Mouse (Mus musculus): ENCODE measurements around the gene Gp1bb. TPM values are rescaled to one million over a fixed set of nuclear protein-coding genes. Genes with fewer than 3 reads are reported as not detected.

The Gp1bb gene
- polyA plus RNA-seq, 2 experiments, result 15.0 to 23.6 TPM

- no peak overlapping the region for H3K4me3 ChIP-seq (ENCODE audit: insufficient read depth in 1 of 2, low read depth in 2 of 2, low read length in 2 of 2)
- 36% methylated on average over 2 of the region's 2 CpGs for WGBS (ENCODE audit: insufficient replicate concordance)
- H3K4me2 ChIP-seq (ENCODE audit: low read depth), result no peak overlapping the region
- no peaks in the 10 kb centered on the region for H3K9me3 ChIP-seq (ENCODE audit: control insufficient read depth, low read length)
- no peaks in the 10 kb centered on the region for H3K4me1 ChIP-seq (replicated peaks; ENCODE audit: control insufficient read depth in 2 of 2, insufficient read depth in 2 of 2, low read length in 1 of 2)
- no peak overlapping the region for H3K9ac ChIP-seq (replicated peaks)
- TF ChIP-seq EP300 (IDR thresholded peaks at IDR 0.05; ENCODE audit: low read depth) (no peak), CTCF (IDR thresholded peaks at IDR 0.05; ENCODE audit: low read depth) (no peak)
- no peak for ATAC-seq (ENCODE audit: insufficient read depth)
- DNase-seq (ENCODE audit: low read depth in 3 of 3, low spot score in 3 of 3), result no peak
- H3K27ac ChIP-seq, result no peak overlapping the region
- H3K36me3 ChIP-seq (replicated peaks; ENCODE audit: control insufficient read depth, insufficient read depth, low read depth), result no peaks in the 10 kb centered on the region
- peaks cover 39% of the 10 kb centered on the region for H3K27me3 ChIP-seq (ENCODE audit: control insufficient read depth, insufficient read depth, low read length)
These were observed 28.3 kb downstream of the Gp1bb start for GRCm38 (mm10) chr16:18593930-18594329.

DNA sequence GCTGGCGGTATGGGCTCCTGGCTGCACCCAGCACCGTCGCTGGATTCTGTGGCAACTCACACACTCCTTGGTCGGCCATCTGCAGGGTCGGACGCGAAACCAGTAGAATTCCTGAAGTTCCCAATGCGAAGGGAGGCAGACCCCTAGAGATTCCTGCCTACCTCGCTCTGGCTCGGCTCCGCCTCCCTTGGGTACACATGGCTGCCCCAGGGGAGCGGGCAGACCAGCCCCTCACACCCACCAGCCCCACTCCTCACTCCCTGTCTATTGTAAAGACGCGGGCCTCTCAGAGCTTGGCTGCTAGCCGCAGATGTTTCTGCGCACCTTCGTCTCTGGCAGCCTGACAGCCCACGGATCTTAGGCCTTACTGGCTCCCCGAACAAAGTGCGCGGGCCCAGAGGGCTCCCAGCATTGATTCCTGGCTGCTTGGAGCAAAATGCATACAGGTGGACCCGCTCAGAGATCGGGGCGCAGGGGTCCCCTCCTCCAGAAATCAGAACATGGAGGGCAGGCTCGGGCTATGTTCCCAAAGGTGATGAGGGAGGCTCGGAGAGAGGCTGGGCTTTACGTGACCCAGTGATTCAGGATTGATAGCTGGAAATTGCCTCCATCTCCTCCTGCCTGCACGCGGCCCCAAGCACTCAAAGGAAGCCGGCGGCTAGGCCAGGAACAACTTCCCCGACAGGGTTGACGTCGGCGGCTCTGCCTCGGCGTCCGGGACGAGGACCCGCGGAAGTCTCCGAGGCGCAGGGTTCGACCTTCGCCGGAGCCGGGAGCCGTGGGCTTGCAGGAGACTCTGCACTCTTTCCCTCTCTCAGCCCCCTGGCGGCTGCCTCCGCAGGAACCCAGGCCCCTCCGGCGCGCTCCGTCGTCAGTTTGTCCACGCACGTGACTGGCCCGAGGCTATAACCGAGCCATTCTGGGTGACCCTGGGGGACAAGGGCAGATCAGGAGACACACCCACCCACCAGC lies 30.9 kb downstream of the Gp1bb start:
- no peak overlapping the region for H3K4me3 ChIP-seq (ENCODE audit: insufficient read depth in 1 of 2, low read depth in 2 of 2, low read length in 2 of 2)
- no peaks in the 10 kb centered on the region for H3K4me1 ChIP-seq (replicated peaks; ENCODE audit: control insufficient read depth in 2 of 2, insufficient read depth in 2 of 2, low read length in 1 of 2)
- no peak for DNase-seq (ENCODE audit: low read depth in 3 of 3, low spot score in 3 of 3)
- 3% methylated on average over 59 of the region's 59 CpGs for WGBS (ENCODE audit: insufficient replicate concordance)
- no peak overlapping the region for H3K4me2 ChIP-seq (ENCODE audit: low read depth)
- no peak overlapping the region for H3K9ac ChIP-seq (replicated peaks)
- H3K9me3 ChIP-seq (ENCODE audit: control insufficient read depth, low read length), result no peaks in the 10 kb centered on the region
- TF ChIP-seq EP300 (IDR thresholded peaks at IDR 0.05; ENCODE audit: low read depth) (no peak), CTCF (IDR thresholded peaks at IDR 0.05; ENCODE audit: low read depth) (peak; percentile 29; the same call in 1 of the 2 replicates)
- H3K27me3 ChIP-seq (ENCODE audit: control insufficient read depth, insufficient read depth, low read length), result peaks cover 65% of the 10 kb centered on the region
- no peaks in the 10 kb centered on the region for H3K36me3 ChIP-seq (replicated peaks; ENCODE audit: control insufficient read depth, insufficient read depth, low read depth)
- H3K27ac ChIP-seq, result no peak overlapping the region
- no peak for ATAC-seq (ENCODE audit: insufficient read depth)

DNA sequence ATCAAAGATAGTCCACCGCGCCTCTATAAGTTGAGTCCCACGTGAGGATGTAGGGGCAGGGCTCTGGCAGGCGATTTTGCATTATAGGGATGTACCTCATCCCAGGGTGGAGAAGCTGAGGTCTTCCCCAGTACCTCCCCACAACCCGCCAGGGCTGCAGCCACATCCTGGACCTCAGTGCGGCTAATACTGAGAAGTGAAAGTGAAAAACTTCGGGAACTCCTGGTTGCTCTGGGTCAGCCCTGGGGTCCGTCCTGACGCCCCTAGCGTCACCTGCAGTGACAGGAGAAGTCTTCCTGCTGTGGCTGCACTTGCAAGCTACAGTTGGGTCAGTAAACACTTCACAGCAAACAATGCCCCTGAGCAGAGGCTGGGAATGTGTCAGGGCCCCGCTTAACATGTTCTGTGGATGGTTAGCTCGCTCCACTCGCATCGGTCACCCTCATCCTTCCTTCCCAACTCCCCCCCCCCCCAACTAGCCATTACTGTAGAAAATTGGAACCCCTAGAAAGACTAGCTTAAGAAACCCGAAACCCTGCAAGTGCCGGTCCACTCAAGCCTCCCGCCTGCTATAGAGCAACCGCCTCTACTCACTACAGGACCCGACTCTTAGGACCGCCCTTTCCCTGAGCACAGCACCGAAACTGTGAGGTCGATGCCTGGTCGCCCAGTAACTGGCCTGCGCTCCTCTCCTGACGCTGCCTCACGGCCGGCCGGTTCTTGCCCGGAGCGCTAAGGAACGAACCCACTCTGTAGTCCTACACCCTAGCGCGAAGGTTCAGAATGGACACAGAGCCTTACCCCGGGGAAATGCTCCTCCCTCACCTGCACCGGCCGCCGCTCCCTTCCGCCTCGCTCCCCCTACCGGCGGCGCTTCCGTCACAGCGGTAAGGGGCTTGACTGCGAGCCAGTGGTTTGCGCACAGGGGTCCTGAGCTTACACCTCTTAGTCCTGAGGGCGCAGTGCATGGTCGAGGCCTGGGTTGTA lies 32.1 kb downstream of the Gp1bb start, which contains the start of gene Tbx1:
TSS of gene Tbx1 (minus strand) at position 868 of the 987 bp plus-strand sequence.
- no peak for DNase-seq (ENCODE audit: low read depth in 3 of 3, low spot score in 3 of 3)
- Histone ChIP-seq H3K27me3 (ENCODE audit: control insufficient read depth, insufficient read depth, low read length) (peaks cover 78% of the 10 kb centered on the region), H3K36me3 (replicated peaks; ENCODE audit: control insufficient read depth, insufficient read depth, low read depth) (no peaks in the 10 kb centered on the region), H3K27ac (no peak within 1 kb of the TSS), H3K4me3 (ENCODE audit: insufficient read depth in 1 of 2, low read depth in 2 of 2, low read length in 2 of 2) (peak within 1 kb of the TSS; percentile 25 to 33), H3K4me1 (replicated peaks; ENCODE audit: control insufficient read depth in 2 of 2, insufficient read depth in 2 of 2, low read length in 1 of 2) (no peaks in the 10 kb centered on the region), H3K9ac (replicated peaks) (no peak within 1 kb of the TSS), H3K9me3 (ENCODE audit: control insufficient read depth, low read length) (no peaks in the 10 kb centered on the region), H3K4me2 (ENCODE audit: low read depth) (peak within 1 kb of the TSS; percentile 43)
- TF ChIP-seq CTCF (IDR thresholded peaks at IDR 0.05; ENCODE audit: low read depth) (peak; percentile 70), EP300 (IDR thresholded peaks at IDR 0.05; ENCODE audit: low read depth) (no peak)
- WGBS (ENCODE audit: insufficient replicate concordance), result 2% methylated on average over 48 of the region's 48 CpGs
- ATAC-seq (ENCODE audit: insufficient read depth), result no peak

- H3K4me2 ChIP-seq (ENCODE audit: low read depth), result no peak overlapping the region
- no peaks in the 10 kb centered on the region for H3K36me3 ChIP-seq (replicated peaks; ENCODE audit: control insufficient read depth, insufficient read depth, low read depth)
- no peak for DNase-seq (ENCODE audit: low read depth in 3 of 3, low spot score in 3 of 3)
- 16% methylated on average over 9 of the region's 9 CpGs for WGBS (ENCODE audit: insufficient replicate concordance)
- no peak for ATAC-seq (ENCODE audit: insufficient read depth)
- peaks cover 87% of the 10 kb centered on the region for H3K27me3 ChIP-seq (ENCODE audit: control insufficient read depth, insufficient read depth, low read length)
- TF ChIP-seq CTCF (IDR thresholded peaks at IDR 0.05; ENCODE audit: low read depth), result no peak
- TF ChIP-seq EP300 (IDR thresholded peaks at IDR 0.05; ENCODE audit: low read depth), result no peak
- no peaks in the 10 kb centered on the region for H3K9me3 ChIP-seq (ENCODE audit: control insufficient read depth, low read length)
- no peaks in the 10 kb centered on the region for H3K4me1 ChIP-seq (replicated peaks; ENCODE audit: control insufficient read depth in 2 of 2, insufficient read depth in 2 of 2, low read length in 1 of 2)
- H3K9ac ChIP-seq (replicated peaks), result no peak overlapping the region
- no peak overlapping the region for H3K4me3 ChIP-seq (ENCODE audit: insufficient read depth in 1 of 2, low read depth in 2 of 2, low read length in 2 of 2)
- H3K27ac ChIP-seq, result no peak overlapping the region
These were observed 33.1 kb downstream of the Gp1bb start for GRCm38 (mm10) chr16:18589080-18589621.

Measured in liver, embryonic 14.5 days (tissue).